Mouse (Mus musculus): Measurements from ENCODE around the gene Nr1h3. TPM values are rescaled to one million over a fixed set of nuclear protein-coding genes. Genes with fewer than 3 reads are reported as not detected.

Nr1h3 gene
- total and polyA plus RNA-seq, 2 experiments from 2014 or later, result 2.0 to 9.8 TPM

DNA sequence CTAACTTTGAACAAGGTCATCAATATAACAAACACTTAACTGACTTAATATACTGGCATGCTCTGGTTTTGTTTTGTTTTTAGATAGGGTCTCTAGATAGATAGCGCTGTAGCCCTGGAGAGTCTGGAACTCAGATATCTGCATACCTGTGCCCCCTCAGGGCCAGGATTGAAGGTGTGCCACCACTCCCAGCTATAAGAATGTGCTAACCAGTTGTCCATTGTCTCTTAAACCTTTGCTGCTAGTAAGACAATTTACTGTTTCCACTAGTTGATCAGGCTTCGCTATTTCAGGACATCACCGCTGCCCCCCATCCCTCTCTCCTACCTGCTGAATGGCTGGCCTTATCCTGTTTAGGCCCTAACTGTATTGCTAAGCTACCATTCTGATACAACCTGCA lies 17.9 kb upstream of the Nr1h3 start:
- H3K4me1 ChIP-seq (ENCODE audit: control insufficient read depth, insufficient read depth), result no peaks in the 10 kb centered on the region
- DNase-seq (ENCODE audit: low spot score) (no peak), ATAC-seq (ENCODE audit: insufficient read depth, low read depth) (no peak)
- H3K9me3 ChIP-seq (replicated peaks; ENCODE audit: control insufficient read depth, low read length), result no peaks in the 10 kb centered on the region
- 0 out of 2 replicates have a peak, but pooled peaks cover 3% of the 10 kb centered on the region for H3K36me3 ChIP-seq (replicated peaks; ENCODE audit: control insufficient read depth, insufficient read depth, low read length)
- H3K9ac ChIP-seq (replicated peaks; ENCODE audit: low read depth, low read length), result no peak overlapping the region
- no peak overlapping the region for H3K4me2 ChIP-seq (ENCODE audit: low read depth, low read length)
- TF ChIP-seq EP300 (IDR thresholded peaks at IDR 0.05; ENCODE audit: low read depth) (no peak), CTCF (IDR thresholded peaks at IDR 0.05; ENCODE audit: low read depth) (no peak)
- no peak overlapping the region for H3K4me3 ChIP-seq (ENCODE audit: low read depth, low read length)
- WGBS, result 88% methylated on average over 3 of the region's 3 CpGs
- no peak overlapping the region for H3K27ac ChIP-seq (ENCODE audit: low read depth)
- no peaks in the 10 kb centered on the region for H3K27me3 ChIP-seq (ENCODE audit: control insufficient read depth, insufficient read depth, low read length)

DNA sequence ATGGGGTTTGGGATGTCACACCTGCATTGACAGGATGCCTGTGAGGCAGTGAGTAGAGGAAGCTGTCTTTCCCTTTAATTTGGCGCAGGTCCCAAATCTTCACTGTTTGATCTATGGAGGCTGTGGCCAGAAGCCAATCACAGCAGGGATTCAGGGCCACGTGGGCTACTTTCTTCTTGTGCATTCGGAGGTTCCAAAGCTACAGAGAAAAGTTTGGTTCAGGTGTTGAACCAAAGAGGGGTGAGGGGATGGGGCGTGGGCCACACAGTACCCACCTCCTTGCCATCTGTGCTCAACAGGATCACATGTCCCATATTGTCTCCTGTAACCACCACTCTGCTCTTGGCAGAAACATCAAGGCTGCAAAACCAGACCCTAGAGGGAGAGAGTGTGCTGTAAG lies 14.4 kb upstream of the Nr1h3 start:
- TF ChIP-seq EP300 (IDR thresholded peaks at IDR 0.05; ENCODE audit: low read depth), result no peak
- no peak for TF ChIP-seq CTCF (IDR thresholded peaks at IDR 0.05; ENCODE audit: low read depth)
- Histone ChIP-seq H3K4me1 (ENCODE audit: control insufficient read depth, insufficient read depth) (no peaks in the 10 kb centered on the region), H3K27ac (ENCODE audit: low read depth) (no peak overlapping the region), H3K9ac (replicated peaks; ENCODE audit: low read depth, low read length) (no peak overlapping the region), H3K27me3 (ENCODE audit: control insufficient read depth, insufficient read depth, low read length) (no peaks in the 10 kb centered on the region), H3K36me3 (replicated peaks; ENCODE audit: control insufficient read depth, insufficient read depth, low read length) (peaks cover 17% of the 10 kb centered on the region), H3K4me2 (ENCODE audit: low read depth, low read length) (no peak overlapping the region), H3K4me3 (ENCODE audit: low read depth, low read length) (no peak overlapping the region), H3K9me3 (replicated peaks; ENCODE audit: control insufficient read depth, low read length) (no peaks in the 10 kb centered on the region)
- no peak for DNase-seq (ENCODE audit: low spot score)
- 67% methylated on average over 4 of the region's 4 CpGs for WGBS
- no peak for ATAC-seq (ENCODE audit: insufficient read depth, low read depth)

DNA sequence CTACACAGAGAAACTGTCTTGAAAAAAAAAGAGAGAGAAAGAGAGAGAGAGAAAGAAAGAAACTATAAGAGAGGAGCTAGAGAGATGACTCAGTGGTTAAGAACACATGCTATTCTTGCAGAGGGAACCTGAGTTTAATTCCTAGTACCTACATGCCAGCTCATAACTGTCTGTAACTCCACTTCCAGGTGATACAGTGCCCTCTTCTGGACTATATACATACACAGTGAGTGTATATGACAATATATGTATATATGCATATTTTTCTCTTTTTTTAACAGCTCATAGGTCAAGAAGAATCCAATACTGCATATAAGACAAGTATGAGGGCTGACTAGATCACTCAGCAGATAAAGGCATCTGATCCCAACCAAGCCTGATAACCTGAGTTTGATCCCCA lies 10.7 kb upstream of the Nr1h3 start:
- H3K4me2 ChIP-seq (ENCODE audit: low read depth, low read length), result no peak overlapping the region
- TF ChIP-seq CTCF (IDR thresholded peaks at IDR 0.05; ENCODE audit: low read depth), result no peak
- no peak for TF ChIP-seq EP300 (IDR thresholded peaks at IDR 0.05; ENCODE audit: low read depth)
- ATAC-seq (ENCODE audit: insufficient read depth, low read depth) (no peak), DNase-seq (ENCODE audit: low spot score) (no peak)
- H3K27ac ChIP-seq (ENCODE audit: low read depth), result no peak overlapping the region
- H3K9ac ChIP-seq (replicated peaks; ENCODE audit: low read depth, low read length), result no peak overlapping the region
- H3K4me3 ChIP-seq (ENCODE audit: low read depth, low read length), result no peak overlapping the region
- H3K27me3 ChIP-seq (ENCODE audit: control insufficient read depth, insufficient read depth, low read length), result no peaks in the 10 kb centered on the region
- no peaks in the 10 kb centered on the region for H3K4me1 ChIP-seq (ENCODE audit: control insufficient read depth, insufficient read depth)
- peaks cover 52% of the 10 kb centered on the region for H3K36me3 ChIP-seq (replicated peaks; ENCODE audit: control insufficient read depth, insufficient read depth, low read length)
- H3K9me3 ChIP-seq (replicated peaks; ENCODE audit: control insufficient read depth, low read length), result no peaks in the 10 kb centered on the region

- ATAC-seq (ENCODE audit: insufficient read depth, low read depth) (no peak), DNase-seq (ENCODE audit: low spot score) (no peak)
- TF ChIP-seq EP300 (IDR thresholded peaks at IDR 0.05; ENCODE audit: low read depth) (no peak), CTCF (IDR thresholded peaks at IDR 0.05; ENCODE audit: low read depth) (no peak)
- no peaks in the 10 kb centered on the region for H3K9me3 ChIP-seq (replicated peaks; ENCODE audit: control insufficient read depth, low read length)
- peaks cover 17% of the 10 kb centered on the region; the same call in 1 of the 2 replicates for H3K4me1 ChIP-seq (ENCODE audit: control insufficient read depth, insufficient read depth)
- no peak overlapping the region for H3K4me2 ChIP-seq (ENCODE audit: low read depth, low read length)
- H3K9ac ChIP-seq (replicated peaks; ENCODE audit: low read depth, low read length), result no peak overlapping the region
- H3K27me3 ChIP-seq (ENCODE audit: control insufficient read depth, insufficient read depth, low read length), result no peaks in the 10 kb centered on the region
- peaks cover 55% of the 10 kb centered on the region for H3K36me3 ChIP-seq (replicated peaks; ENCODE audit: control insufficient read depth, insufficient read depth, low read length)
- H3K4me3 ChIP-seq (ENCODE audit: low read depth, low read length), result no peak overlapping the region
- no peak overlapping the region for H3K27ac ChIP-seq (ENCODE audit: low read depth)
- WGBS, result 88% methylated on average over 9 of the region's 9 CpGs
These were observed 3.7 kb upstream of the Nr1h3 start for GRCm38 (mm10) chr2:91206254-91206775.

GRCm38 (mm10) chr2:91202972-91203656 lies 480 bp upstream of the Nr1h3 start:
- Histone ChIP-seq H3K27me3 (ENCODE audit: control insufficient read depth, insufficient read depth, low read length) (no peaks in the 10 kb centered on the region), H3K27ac (ENCODE audit: low read depth) (peak overlapping the region; percentile 95), H3K4me3 (ENCODE audit: low read depth, low read length) (peak overlapping the region; percentile 65), H3K4me1 (ENCODE audit: control insufficient read depth, insufficient read depth) (peaks cover 17% of the 10 kb centered on the region; the same call in 1 of the 2 replicates), H3K9ac (replicated peaks; ENCODE audit: low read depth, low read length) (peak overlapping the region; percentile 78), H3K36me3 (replicated peaks; ENCODE audit: control insufficient read depth, insufficient read depth, low read length) (peaks cover 26% of the 10 kb centered on the region), H3K9me3 (replicated peaks; ENCODE audit: control insufficient read depth, low read length) (no peaks in the 10 kb centered on the region), H3K4me2 (ENCODE audit: low read depth, low read length) (peak overlapping the region; percentile 83)
- DNase-seq (ENCODE audit: low spot score), result no peak
- TF ChIP-seq EP300 (IDR thresholded peaks at IDR 0.05; ENCODE audit: low read depth) (no peak), CTCF (IDR thresholded peaks at IDR 0.05; ENCODE audit: low read depth) (no peak)
- peak; percentile 15; the same call in 1 of the 2 replicates for ATAC-seq (ENCODE audit: insufficient read depth, low read depth)
- 13% methylated on average over 20 of the region's 20 CpGs for WGBS

Measured in heart, postnatal 0 days (tissue).